Mouse (Mus musculus) forebrain, embryonic 14.5 days (tissue): ENCODE results near the gene Lrrc23. TPM values are rescaled to one million over a fixed set of nuclear protein-coding genes. Genes with fewer than 3 reads are reported as not detected.

Experiments
- ATAC-seq: fragments of 200-750 bp; cut with Nextera tagmentation; 2 replicates; pipeline ENCODE4 v1.8.0; 2017; ENCODE audit warnings: mild to moderate bottlenecking, moderate library complexity
- DNase-seq: peaks from one replicate; pipeline ENCODE4 v3.0.0-alpha.2; 2015; ENCODE audit warnings: low spot score
- H3K27ac ChIP-seq: fragments of 300-500 bp; sonication (generic); 2 replicates; pipeline ENCODE4 v1.5.1; 2014; ENCODE audit warnings: low read depth, mild to moderate bottlenecking, control low read depth, low read length, moderate library complexity
- H3K27me3 ChIP-seq: fragments of 300-500 bp; sonication (generic); replicated peaks from 2 replicates; pipeline ENCODE4 v1.6.1; 2014; ENCODE audit warnings: low read length, control low read depth, mixed read lengths; ENCODE audit not compliant: control insufficient read depth, insufficient read depth
- H3K36me3 ChIP-seq: fragments of 300-500 bp; sonication (generic); 2 replicates; pipeline ENCODE4 v1.6.1; 2014; ENCODE audit warnings: low read length, control low read depth; ENCODE audit not compliant: control insufficient read depth, insufficient read depth
- H3K4me1 ChIP-seq: fragments of 300-500 bp; sonication (generic); 2 replicates; pipeline ENCODE4 v1.6.1; 2014; ENCODE audit warnings: antibody characterized with exemption, low read length, control low read depth; ENCODE audit not compliant: control insufficient read depth, insufficient read depth
- H3K4me2 ChIP-seq: fragments of 300-500 bp; sonication (generic); 2 replicates; pipeline ENCODE4 v1.6.1; 2014; ENCODE audit warnings: mild to moderate bottlenecking, control low read depth, low read length
- H3K4me3 ChIP-seq: fragments of 300-500 bp; sonication (generic); 2 replicates; pipeline ENCODE4 v1.5.1; 2014; ENCODE audit warnings: low read depth, low read length, control low read depth
- H3K9ac ChIP-seq: fragments of 300-500 bp; sonication (generic); 2 replicates; pipeline ENCODE4 v1.6.1; 2014; ENCODE audit warnings: mild to moderate bottlenecking, low read length, control low read depth, moderate library complexity
- H3K9me3 ChIP-seq: fragments of 300-500 bp; sonication (generic); replicated peaks from 2 replicates; pipeline ENCODE4 v1.6.1; 2016; ENCODE audit warnings: low read length, control low read depth, mixed read lengths; ENCODE audit not compliant: control insufficient read depth
- WGBS: fragments of 180-500 bp; shearing (Covaris S2); extraction: QIAGEN DNeasy Blood & Tissue Kit; methylation state at CpG from one replicate; pipeline ENCODE4 v1.1.7; 2014; 5-methylcytosine and 5-hydroxymethylcytosine counted together
- polyA plus RNA-seq: library from polyadenylated mRNA; unstranded; fragments of >200 nt; fragmentation: Nextera tagmentation; extraction: Ambion mirVana; gene quantifications from 2 replicates; pipeline ENCODE4 v1.2.1, GENCODE M21; 2014

Lrrc23 gene
- polyA plus RNA-seq, 1 experiment from 2014 or later, result 3.5 TPM

DNA sequence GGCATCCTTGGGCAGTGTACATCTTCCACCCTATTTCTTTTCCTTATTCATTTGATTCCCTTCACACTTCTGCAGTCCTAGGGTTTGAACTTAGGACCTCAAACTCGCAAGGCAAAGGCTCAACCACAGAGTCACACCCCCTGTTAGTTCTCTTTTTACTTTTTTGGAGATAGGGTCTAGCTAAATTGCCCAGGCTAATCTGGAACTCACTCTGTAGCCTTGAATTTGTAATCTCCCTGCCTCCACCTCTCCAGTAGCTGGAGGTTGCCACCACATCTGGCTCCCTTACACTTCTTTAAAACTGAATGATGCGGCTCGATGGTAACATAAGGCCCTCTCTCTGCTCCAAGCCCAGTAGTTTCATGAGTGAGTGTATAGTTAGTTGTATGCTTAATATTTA, 45.1 kb downstream of the Lrrc23 start:
- Histone ChIP-seq H3K27ac (no peak overlapping the region), H3K4me1 (peaks cover 5% of the 10 kb centered on the region), H3K36me3 (peaks cover 6% of the 10 kb centered on the region; the same call in 1 of the 2 replicates), H3K4me3 (no peak overlapping the region), H3K9me3 (no peaks in the 10 kb centered on the region), H3K4me2 (no peak overlapping the region), H3K27me3 (no peaks in the 10 kb centered on the region), H3K9ac (no peak overlapping the region)
- no peak for DNase-seq
- 91% methylated on average over 3 of the region's 3 CpGs for WGBS
- no peak for ATAC-seq

DNA sequence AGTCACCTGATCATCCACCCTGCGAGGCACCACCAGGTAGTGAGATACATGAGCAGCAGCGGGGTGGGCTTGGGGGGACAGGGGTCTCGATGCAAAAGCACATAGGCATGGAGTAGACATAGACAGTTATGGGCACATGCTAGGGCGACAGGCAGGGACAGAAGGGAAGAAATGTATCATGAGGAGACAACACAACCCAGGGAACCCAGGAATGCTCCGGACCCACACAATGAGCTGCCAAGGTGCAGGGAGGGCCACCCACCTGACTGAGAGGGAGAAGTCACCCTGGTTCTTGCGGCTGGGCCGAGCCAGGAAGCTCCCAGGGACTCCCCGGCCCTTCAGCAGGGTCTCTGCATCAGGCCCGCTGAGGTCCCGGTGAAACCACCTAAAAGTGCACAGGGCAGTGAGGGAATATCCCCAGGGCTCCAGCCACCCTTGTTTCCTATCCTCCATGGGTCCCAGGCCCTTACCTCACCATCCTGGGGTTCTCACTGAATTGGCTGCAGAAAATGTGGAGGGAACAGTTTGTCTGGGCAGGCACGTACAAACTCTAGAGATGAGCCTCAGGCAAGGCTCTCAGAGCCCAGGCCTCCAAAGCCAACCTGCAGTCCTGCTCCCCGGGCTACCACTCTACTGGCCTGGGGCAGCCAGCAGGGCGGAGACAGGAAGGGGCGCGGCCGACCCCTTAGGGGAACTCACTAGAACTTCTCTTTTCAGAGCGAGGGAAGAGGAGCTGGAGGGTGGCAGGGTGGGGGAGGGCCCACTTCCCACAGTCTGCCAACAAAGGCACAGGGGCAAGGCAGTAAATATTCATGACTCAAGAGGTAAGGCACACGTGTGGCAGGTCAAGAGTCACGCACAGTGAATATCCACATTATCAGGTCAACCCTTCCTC, 46.8 kb downstream of the Lrrc23 start:
- Histone ChIP-seq H3K4me2 (no peak overlapping the region), H3K9me3 (no peaks in the 10 kb centered on the region), H3K36me3 (no peaks in the 10 kb centered on the region), H3K27ac (no peak overlapping the region), H3K9ac (no peak overlapping the region), H3K27me3 (no peaks in the 10 kb centered on the region), H3K4me1 (no peaks in the 10 kb centered on the region), H3K4me3 (no peak overlapping the region)
- ATAC-seq (no peak), DNase-seq (no peak)
- WGBS, result 58% methylated on average over 19 of the region's 19 CpGs

- H3K27ac ChIP-seq, result no peak overlapping the region
- 90% methylated on average over 7 of the region's 7 CpGs for WGBS
- H3K9ac ChIP-seq, result no peak overlapping the region
- no peaks in the 10 kb centered on the region for H3K36me3 ChIP-seq
- no peaks in the 10 kb centered on the region for H3K9me3 ChIP-seq
- DNase-seq, result no peak
- H3K27me3 ChIP-seq, result no peaks in the 10 kb centered on the region
- H3K4me1 ChIP-seq, result no peaks in the 10 kb centered on the region
- no peak overlapping the region for H3K4me2 ChIP-seq
- no peak overlapping the region for H3K4me3 ChIP-seq
- ATAC-seq, result no peak
Measured at GRCm38 (mm10) chr6:124731038-124731437, 48.5 kb downstream of the Lrrc23 start.

GRCm38 (mm10) chr6:124729850-124730705, 49.4 kb downstream of the Lrrc23 start:
- DNase-seq, result no peak
- Histone ChIP-seq H3K4me3 (no peak overlapping the region), H3K4me2 (no peak overlapping the region), H3K27ac (no peak overlapping the region), H3K36me3 (no peaks in the 10 kb centered on the region), H3K4me1 (no peaks in the 10 kb centered on the region), H3K27me3 (no peaks in the 10 kb centered on the region), H3K9me3 (no peaks in the 10 kb centered on the region), H3K9ac (no peak overlapping the region)
- 91% methylated on average over 8 of the region's 8 CpGs for WGBS
- no peak for ATAC-seq

GRCm38 (mm10) chr6:124728621-124729020, 50.9 kb downstream of the Lrrc23 start:
- 89% methylated on average over 10 of the region's 10 CpGs for WGBS
- no peak for DNase-seq
- H3K9me3 ChIP-seq, result no peaks in the 10 kb centered on the region
- no peak overlapping the region for H3K27ac ChIP-seq
- ATAC-seq, result no peak
- no peak overlapping the region for H3K4me3 ChIP-seq
- no peak overlapping the region for H3K4me2 ChIP-seq
- H3K9ac ChIP-seq, result no peak overlapping the region
- no peaks in the 10 kb centered on the region for H3K4me1 ChIP-seq
- H3K27me3 ChIP-seq, result no peaks in the 10 kb centered on the region
- H3K36me3 ChIP-seq, result no peaks in the 10 kb centered on the region

DNA sequence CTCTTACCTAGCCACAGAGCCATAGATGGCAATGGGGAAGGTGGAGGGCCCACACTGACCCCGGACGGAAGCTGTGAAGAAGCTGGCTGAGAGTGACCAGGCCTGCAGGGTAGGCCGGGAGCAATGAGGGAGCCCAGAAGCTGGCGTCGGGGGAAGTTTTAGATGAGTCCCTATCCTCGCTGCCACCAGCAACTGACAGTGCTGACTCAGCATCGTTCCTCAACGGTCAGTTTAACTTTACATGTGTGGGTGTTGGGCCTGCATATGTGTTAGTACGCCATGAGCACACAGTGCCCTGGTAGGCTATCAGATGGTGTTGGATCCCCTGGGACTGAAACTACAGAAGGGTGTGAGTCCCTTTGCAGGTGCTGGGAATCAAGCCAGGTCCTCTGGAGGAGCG, 55.1 kb downstream of the Lrrc23 start:
- H3K4me3 ChIP-seq, result no peak overlapping the region
- ATAC-seq, result no peak
- H3K4me2 ChIP-seq, result no peak overlapping the region
- no peak for DNase-seq
- H3K36me3 ChIP-seq, result no peaks in the 10 kb centered on the region
- 90% methylated on average over 10 of the region's 10 CpGs for WGBS
- H3K27ac ChIP-seq, result no peak overlapping the region
- no peaks in the 10 kb centered on the region for H3K27me3 ChIP-seq
- no peak overlapping the region for H3K9ac ChIP-seq
- H3K4me1 ChIP-seq, result no peaks in the 10 kb centered on the region
- no peaks in the 10 kb centered on the region for H3K9me3 ChIP-seq

GRCm38 (mm10) chr6:124723541-124723940, 56.0 kb downstream of the Lrrc23 start:
- Histone ChIP-seq H3K27me3 (no peaks in the 10 kb centered on the region), H3K36me3 (no peaks in the 10 kb centered on the region), H3K9ac (no peak overlapping the region), H3K27ac (no peak overlapping the region), H3K4me3 (no peak overlapping the region), H3K9me3 (no peaks in the 10 kb centered on the region), H3K4me2 (no peak overlapping the region), H3K4me1 (no peaks in the 10 kb centered on the region)
- WGBS, result 85% methylated on average over 8 of the region's 8 CpGs
- ATAC-seq (no peak), DNase-seq (no peak)

DNA sequence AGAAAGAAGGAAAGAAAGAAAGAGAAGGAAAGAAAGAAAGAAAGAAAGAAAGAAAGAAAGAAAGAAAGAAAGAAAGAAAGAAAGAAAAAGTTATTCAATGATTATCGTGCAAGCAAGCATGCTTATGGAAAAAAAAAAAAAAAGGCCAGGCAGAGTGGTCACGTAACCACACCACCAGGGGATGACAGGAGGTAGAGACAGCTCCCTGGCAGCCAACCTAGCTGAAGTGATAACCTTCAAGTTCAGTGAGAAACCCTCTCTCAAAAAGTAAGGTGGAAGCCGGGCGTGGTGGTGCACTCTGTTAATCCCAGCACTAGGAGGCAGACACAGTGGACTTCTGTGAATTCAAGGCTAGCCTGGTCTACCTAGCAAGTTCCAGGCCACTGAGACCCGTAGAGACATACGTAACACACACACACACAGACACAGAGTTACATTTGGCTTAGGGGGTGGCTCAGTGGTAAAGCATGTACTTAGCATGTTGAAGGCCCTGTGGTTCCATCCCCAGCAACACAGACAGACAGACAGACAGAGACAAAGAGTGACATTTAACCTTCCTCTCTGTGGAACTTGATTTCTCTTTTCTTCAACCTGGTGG, 56.6 kb downstream of the Lrrc23 start:
- no peak overlapping the region for H3K27ac ChIP-seq
- H3K4me2 ChIP-seq, result no peak overlapping the region
- 87% methylated on average over 6 of the region's 6 CpGs for WGBS

More for the DNA sequence above, 56.6 kb downstream of the Lrrc23 start:
- Histone ChIP-seq H3K36me3 (no peaks in the 10 kb centered on the region), H3K9me3 (no peaks in the 10 kb centered on the region), H3K27me3 (no peaks in the 10 kb centered on the region), H3K4me1 (no peaks in the 10 kb centered on the region), H3K4me3 (no peak overlapping the region), H3K9ac (no peak overlapping the region)
- DNase-seq (no peak), ATAC-seq (no peak)
